ENCODE assay signal across 15 mouse cellular contexts in the genomic region with DNA sequence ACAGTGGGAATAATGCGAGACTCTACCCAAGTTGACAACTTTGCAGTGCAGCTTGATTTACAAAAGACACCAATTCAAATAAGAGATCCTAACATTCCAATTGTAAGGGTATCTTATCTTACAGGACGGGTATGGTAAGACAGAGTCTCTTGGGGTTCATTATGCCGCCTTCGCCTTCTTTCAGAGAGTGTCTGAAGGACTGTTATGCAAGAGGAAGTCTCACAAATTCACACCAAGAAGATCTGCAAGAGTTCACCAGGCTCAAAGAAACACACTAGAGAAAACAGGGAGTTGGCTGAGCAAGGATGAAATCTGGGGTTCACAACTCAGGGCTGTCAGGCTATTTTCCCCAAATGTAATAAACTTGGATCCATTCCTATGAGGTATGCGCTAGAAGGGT.
"Had no signal": no experiment of that assay in that cellular context is flagged by ENCODE, and none has a peak within 500 bp of the region (broad histone marks: within the 10 kb centered on the region; RNA-seq: fewer than 3 reads in every experiment).

No protein-coding gene starts in this region.

- H3K9me3 ChIP-seq: midbrain, embryonic 10.5 days; midbrain, embryonic 12.5 days; neural tube, embryonic 12.5 days; stomach, embryonic 15.5 days had no signal

- H3K4me1 ChIP-seq: midbrain, embryonic 10.5 days; midbrain, embryonic 12.5 days; neural tube, embryonic 12.5 days; stomach, embryonic 15.5 days had no signal

- H3K27ac ChIP-seq: midbrain, embryonic 10.5 days; midbrain, embryonic 12.5 days; neural tube, embryonic 12.5 days; stomach, embryonic 15.5 days; stomach, postnatal 0 days had no signal

- H3K4me3 ChIP-seq: midbrain, embryonic 10.5 days; midbrain, embryonic 12.5 days; myocyte; neural tube, embryonic 12.5 days; stomach, embryonic 15.5 days had no signal

- H3K36me3 ChIP-seq: midbrain, embryonic 10.5 days; midbrain, embryonic 12.5 days; neural tube, embryonic 12.5 days; stomach, embryonic 15.5 days had no signal

- H3K27me3 ChIP-seq: midbrain, embryonic 12.5 days; neural tube, embryonic 12.5 days; stomach, embryonic 15.5 days had no signal

- DNase-seq: lung, adult 18-20 months; lung, embryonic 14.5 days; lung, postnatal 10 days; lung, postnatal 4 days; midbrain, embryonic 14.5 days; right cerebral cortex, postnatal 14 days; thymus, adult 2 months; thymus, postnatal 25 days; thymus, postnatal 4 days had no signal
